Mouse (Mus musculus) testis, postnatal 14 days (tissue): ENCODE data around the gene 9530068E07Rik.
"Not testable (repeated sequence)": the region's sequence is repeated elsewhere in the genome, so short reads cannot be mapped to it uniquely, and the experiment has no call there.

Source experiments
- DNase-seq: peaks from one replicate; pipeline ENCODE4 v3.0.0; 2021; ENCODE audit warnings: low spot score

The 9530068E07Rik gene

GRCm38 (mm10) chr11:52374340-52374739, 21.9 kb upstream of the 9530068E07Rik start:
- DNase-seq, result peak; percentile 57

GRCm38 (mm10) chr11:52377579-52377978, 18.6 kb upstream of the 9530068E07Rik start:
- DNase-seq, result no peak

GRCm38 (mm10) chr11:52379241-52379640, 17.0 kb upstream of the 9530068E07Rik start:
- no peak for DNase-seq

- DNase-seq, result no peak
Observed at GRCm38 (mm10) chr11:52383741-52384140, 12.5 kb upstream of the 9530068E07Rik start.

- no peak for DNase-seq
Observed at GRCm38 (mm10) chr11:52384667-52385066, 11.6 kb upstream of the 9530068E07Rik start.

- DNase-seq, result no peak
Observed at GRCm38 (mm10) chr11:52386892-52387291, 9.3 kb upstream of the 9530068E07Rik start.

- DNase-seq, result no peak
Observed at GRCm38 (mm10) chr11:52388150-52388549, 8.1 kb upstream of the 9530068E07Rik start.

GRCm38 (mm10) chr11:52388979-52389378, 7.2 kb upstream of the 9530068E07Rik start:
- DNase-seq, result not testable (repeated sequence)

- peak; percentile 33 for DNase-seq
Observed at GRCm38 (mm10) chr11:52389933-52390332, 6.3 kb upstream of the 9530068E07Rik start.

- no peak for DNase-seq
Observed at GRCm38 (mm10) chr11:52394494-52394893, 1.7 kb upstream of the 9530068E07Rik start.

- DNase-seq, result no peak
Observed at GRCm38 (mm10) chr11:52395343-52395742, 885 bp upstream of the 9530068E07Rik start.

GRCm38 (mm10) chr11:52396597-52397188, 465 bp downstream of the 9530068E07Rik start:
- DNase-seq, result peak; percentile 17

GRCm38 (mm10) chr11:52397385-52397987, 1.3 kb downstream of the 9530068E07Rik start:
- no peak for DNase-seq

GRCm38 (mm10) chr11:52401476-52401875, 5.2 kb downstream of the 9530068E07Rik start:
- no peak for DNase-seq

- no peak for DNase-seq
Observed at GRCm38 (mm10) chr11:52402566-52402965, 6.3 kb downstream of the 9530068E07Rik start.

GRCm38 (mm10) chr11:52404209-52404608, 8.0 kb downstream of the 9530068E07Rik start:
- no peak for DNase-seq

- no peak for DNase-seq
Observed at GRCm38 (mm10) chr11:52405196-52405688, 9.0 kb downstream of the 9530068E07Rik start.

GRCm38 (mm10) chr11:52409316-52409715, 13.1 kb downstream of the 9530068E07Rik start:
- no peak for DNase-seq

- DNase-seq, result no peak
Observed at GRCm38 (mm10) chr11:52418358-52418757, 22.1 kb downstream of the 9530068E07Rik start.

GRCm38 (mm10) chr11:52419246-52419645, 23.0 kb downstream of the 9530068E07Rik start:
- no peak for DNase-seq

- no peak for DNase-seq
Observed at GRCm38 (mm10) chr11:52419861-52420260, 23.6 kb downstream of the 9530068E07Rik start.

GRCm38 (mm10) chr11:52420296-52421052, 24.2 kb downstream of the 9530068E07Rik start:
- DNase-seq, result no peak
